13 mouse cellular contexts compared by ENCODE assay signal in genomic region chr10:68239426-68240070, GRCm38 (mm10). TPM values are rescaled to one million over a fixed set of nuclear protein-coding genes. Genes with fewer than 3 reads are reported as not detected.
DNase-seq lines count a peak whose midpoint lies in the region; ATAC-seq and TF ChIP-seq lines count a peak whose summit lies in the region.
"Had no signal": no experiment of that assay in that cellular context is flagged by ENCODE, and none has a peak within 500 bp of the region (broad histone marks: within the 10 kb centered on the region; RNA-seq: fewer than 3 reads in every experiment).

No protein-coding gene starts in this region.

- H3K9ac ChIP-seq in intestine, embryonic 16.5 days (ENCODE audit: low read depth, low read length), result no peak overlapping the region
- H3K9ac ChIP-seq in intestine, embryonic 15.5 days, result no peak overlapping the region
- H3K9ac ChIP-seq in embryonic facial prominence, embryonic 14.5 days (ENCODE audit: low read depth, low read length), result no peak overlapping the region
- H3K9ac ChIP-seq in stomach, embryonic 16.5 days (ENCODE audit: low read length), result no peak overlapping the region
- H3K9ac ChIP-seq in forebrain, embryonic 13.5 days, result no peak overlapping the region
- H3K9ac ChIP-seq: hindbrain, embryonic 13.5 days had no signal

- H3K4me3 ChIP-seq in intestine, embryonic 16.5 days (ENCODE audit: low read length), result no peak overlapping the region
- H3K4me3 ChIP-seq in intestine, embryonic 15.5 days (replicated peaks), result no peak overlapping the region
- no peak overlapping the region for H3K4me3 ChIP-seq in testis, adult 2 months (ENCODE audit: control insufficient read depth, low read depth, low read length)
- H3K4me3 ChIP-seq in embryonic facial prominence, embryonic 14.5 days (ENCODE audit: low read depth, low read length), result no peak overlapping the region
- H3K4me3 ChIP-seq in stomach, embryonic 16.5 days (replicated peaks; ENCODE audit: low read length), result no peak overlapping the region
- no peak overlapping the region for H3K4me3 ChIP-seq in forebrain, embryonic 13.5 days
- H3K4me3 ChIP-seq: hindbrain, embryonic 13.5 days had no signal

- WGBS in intestine, embryonic 16.5 days, result 77% methylated on average over 7 of the region's 7 CpGs
- 78% methylated on average over 7 of the region's 7 CpGs for WGBS in intestine, embryonic 15.5 days
- WGBS in embryonic facial prominence, embryonic 14.5 days, result 64% methylated on average over 7 of the region's 7 CpGs
- 74% methylated on average over 7 of the region's 7 CpGs for WGBS in stomach, embryonic 16.5 days
- WGBS in forebrain, embryonic 13.5 days, result 53% methylated on average over 7 of the region's 7 CpGs

- peaks cover 18% of the 10 kb centered on the region for H3K4me1 ChIP-seq in intestine, embryonic 16.5 days (ENCODE audit: control insufficient read depth, insufficient read depth, low read length)
- peaks cover 5% of the 10 kb centered on the region; the same call in 1 of the 2 replicates for H3K4me1 ChIP-seq in intestine, embryonic 15.5 days (replicated peaks)
- no peaks in the 10 kb centered on the region for H3K4me1 ChIP-seq in testis, adult 2 months (ENCODE audit: control insufficient read depth, insufficient read depth, low read length)
- H3K4me1 ChIP-seq in embryonic facial prominence, embryonic 14.5 days (ENCODE audit: control insufficient read depth, insufficient read depth, low read length), result no peaks in the 10 kb centered on the region
- peaks cover 15% of the 10 kb centered on the region for H3K4me1 ChIP-seq in stomach, embryonic 16.5 days (ENCODE audit: control insufficient read depth, insufficient read depth, low read length)
- peaks cover 19% of the 10 kb centered on the region for H3K4me1 ChIP-seq in forebrain, embryonic 13.5 days

- TF ChIP-seq CTCF in testis, adult 2 months (IDR thresholded peaks at IDR 0.05; ENCODE audit: control insufficient read depth, insufficient read depth, insufficient replicate concordance, low read depth, low read length), result no peak

- no peaks in the 10 kb centered on the region for H3K9me3 ChIP-seq in intestine, embryonic 16.5 days (ENCODE audit: control insufficient read depth, low read length)
- H3K9me3 ChIP-seq in intestine, embryonic 15.5 days, result no peaks in the 10 kb centered on the region
- no peaks in the 10 kb centered on the region for H3K9me3 ChIP-seq in embryonic facial prominence, embryonic 14.5 days (ENCODE audit: control insufficient read depth, low read length)
- no peaks in the 10 kb centered on the region for H3K9me3 ChIP-seq in stomach, embryonic 16.5 days (replicated peaks; ENCODE audit: control insufficient read depth, low read length)
- H3K9me3 ChIP-seq in forebrain, embryonic 13.5 days (replicated peaks), result no peaks in the 10 kb centered on the region
- H3K9me3 ChIP-seq: hindbrain, embryonic 13.5 days had no signal

- H3K4me2 ChIP-seq in intestine, embryonic 16.5 days (ENCODE audit: low read depth, low read length), result no peak overlapping the region
- H3K4me2 ChIP-seq in intestine, embryonic 15.5 days (replicated peaks), result no peak overlapping the region
- no peak overlapping the region for H3K4me2 ChIP-seq in embryonic facial prominence, embryonic 14.5 days (ENCODE audit: low read depth, low read length)
- no peak overlapping the region for H3K4me2 ChIP-seq in stomach, embryonic 16.5 days (ENCODE audit: low read depth, low read length)
- no peak overlapping the region for H3K4me2 ChIP-seq in forebrain, embryonic 13.5 days
- H3K4me2 ChIP-seq: hindbrain, embryonic 13.5 days had no signal

- peak overlapping the region; percentile 50; the same call in 1 of the 2 replicates for H3K27ac ChIP-seq in intestine, embryonic 16.5 days (ENCODE audit: low read length)
- no peak overlapping the region for H3K27ac ChIP-seq in intestine, embryonic 15.5 days
- H3K27ac ChIP-seq in testis, adult 2 months (ENCODE audit: control insufficient read depth, insufficient read depth, low read depth, low read length), result peak overlapping the region; percentile 25; the same call in 1 of the 2 replicates
- 0 out of 2 replicates have a peak overlapping the region, but pooled peaks have one; percentile 22 for H3K27ac ChIP-seq in embryonic facial prominence, embryonic 14.5 days (replicated peaks; ENCODE audit: low read depth, low read length)
- H3K27ac ChIP-seq in stomach, embryonic 16.5 days (ENCODE audit: low read length), result peak overlapping the region; percentile 29
- H3K27ac ChIP-seq in forebrain, embryonic 13.5 days, result no peak overlapping the region
- H3K27ac ChIP-seq: hindbrain, embryonic 13.5 days had no signal

- peaks cover 8% of the 10 kb centered on the region for H3K36me3 ChIP-seq in intestine, embryonic 16.5 days (ENCODE audit: control insufficient read depth, insufficient read depth, low read length)
- H3K36me3 ChIP-seq in intestine, embryonic 15.5 days, result peaks cover 4% of the 10 kb centered on the region; the same call in 1 of the 2 replicates
- H3K36me3 ChIP-seq in testis, adult 2 months (ENCODE audit: control insufficient read depth, insufficient read depth, low read length), result no peaks in the 10 kb centered on the region
- H3K36me3 ChIP-seq in embryonic facial prominence, embryonic 14.5 days (ENCODE audit: control insufficient read depth, insufficient read depth, low read length), result peaks cover 19% of the 10 kb centered on the region
- H3K36me3 ChIP-seq in stomach, embryonic 16.5 days (ENCODE audit: control insufficient read depth, insufficient read depth, low read length), result peaks cover 12% of the 10 kb centered on the region
- peaks cover 5% of the 10 kb centered on the region; the same call in 1 of the 2 replicates for H3K36me3 ChIP-seq in forebrain, embryonic 13.5 days (ENCODE audit: poor library complexity, severe bottlenecking)
- H3K36me3 ChIP-seq: G1E had no signal

- no peak for DNase-seq in testis, postnatal 10 days (ENCODE audit: low spot score)
- no peak for DNase-seq in embryonic facial prominence, embryonic 14.5 days (ENCODE audit: low spot score)
- DNase-seq in right cerebral cortex, postnatal 36 days (ENCODE audit: low spot score in 2 of 2), result no peak
- DNase-seq: adrenal gland, postnatal 25 days; cerebellum, adult 8-10 months; right cerebral cortex, postnatal 25 days had no signal

- no peaks in the 10 kb centered on the region for H3K27me3 ChIP-seq in intestine, embryonic 16.5 days (replicated peaks; ENCODE audit: control insufficient read depth, insufficient read depth, low read length)
- no peaks in the 10 kb centered on the region for H3K27me3 ChIP-seq in intestine, embryonic 15.5 days (replicated peaks)
- no peaks in the 10 kb centered on the region for H3K27me3 ChIP-seq in testis, adult 2 months (ENCODE audit: control insufficient read depth, insufficient read depth, low read length)
- H3K27me3 ChIP-seq in embryonic facial prominence, embryonic 14.5 days (replicated peaks; ENCODE audit: control insufficient read depth, insufficient read depth, low read length), result no peaks in the 10 kb centered on the region
- H3K27me3 ChIP-seq in stomach, embryonic 16.5 days (ENCODE audit: control insufficient read depth, insufficient read depth, low read length), result no peaks in the 10 kb centered on the region
- H3K27me3 ChIP-seq in forebrain, embryonic 13.5 days, result no peaks in the 10 kb centered on the region
- H3K27me3 ChIP-seq: hindbrain, embryonic 13.5 days had no signal

- TF ChIP-seq POLR2A in testis, adult 2 months (IDR thresholded peaks at IDR 0.05; ENCODE audit: control insufficient read depth, low read depth, low read length), result no peak

- no peak for ATAC-seq in intestine, embryonic 16.5 days
- ATAC-seq in intestine, embryonic 15.5 days, result no peak
- no peak for ATAC-seq in embryonic facial prominence, embryonic 14.5 days (ENCODE audit: low read depth)
- ATAC-seq in stomach, embryonic 16.5 days (ENCODE audit: insufficient read depth, low FRiP score), result no peak
- no peak for ATAC-seq in forebrain, embryonic 13.5 days

RNA-seq across cellular contexts. Expression of gene Arid5b, which starts 39.0 kb away (rescaled TPM):
- polyA plus RNA-seq in intestine, embryonic 16.5 days (2015; fragmentation: Nextera tagmentation; extraction: Ambion mirVana), result 22.6 and 27.0 TPM in 2 replicates
- polyA plus RNA-seq in intestine, embryonic 15.5 days (2015; fragmentation: Nextera tagmentation; extraction: Ambion mirVana), result 27.2 and 29.0 TPM in 2 replicates
- polyA plus RNA-seq in testis, adult 2 months (2012; rRNA removed), result 4.9 and 5.1 TPM in 2 replicates
- 34.4 and 34.6 TPM in 2 replicates for polyA plus RNA-seq in embryonic facial prominence, embryonic 14.5 days (2014; fragmentation: Nextera tagmentation; extraction: Ambion mirVana)
- 30.3 and 33.6 TPM in 2 replicates for polyA plus RNA-seq in stomach, embryonic 16.5 days (2015; fragmentation: Nextera tagmentation; extraction: Ambion mirVana)
- polyA plus RNA-seq in forebrain, embryonic 13.5 days (2015; fragmentation: Nextera tagmentation; extraction: Ambion mirVana), result 12.6 and 15.2 TPM in 2 replicates
- polyA plus RNA-seq: G1E had no signal

Comparison
In these comparisons a context has a peak if more than half of its experiments do, and no peak if none do; other contexts are left out.
1. H3K27ac ChIP-seq: peak in intestine, embryonic 16.5 days (single experiment), testis, adult 2 months (single experiment), embryonic facial prominence, embryonic 14.5 days (single experiment) and stomach, embryonic 16.5 days (single experiment); none in intestine, embryonic 15.5 days (single experiment) and forebrain, embryonic 13.5 days (single experiment).